Mouse (Mus musculus) limb, embryonic 14.5 days (tissue): Measurements from ENCODE around the gene Ube2g2. TPM values are rescaled to one million over a fixed set of nuclear protein-coding genes. Genes with fewer than 3 reads are reported as not detected.

Source experiments
- ATAC-seq: fragments of 200-750 bp; cut with Nextera tagmentation; 2 replicates; pipeline ENCODE4 v1.8.0; 2017; ENCODE audit warnings: low read depth, moderate number of reproducible peaks, moderate TSS enrichment; ENCODE audit not compliant: low FRiP score
- DNase-seq: peaks from one replicate; pipeline ENCODE4 v3.0.0-alpha.2; 2015; ENCODE audit warnings: low spot score
- H3K27ac ChIP-seq: fragments of 300-500 bp; sonication (generic); replicated peaks from 2 replicates; pipeline ENCODE4 v1.5.1; 2014; ENCODE audit warnings: low read depth, mild to moderate bottlenecking, low read length, moderate library complexity, mixed read lengths
- H3K27me3 ChIP-seq: fragments of 300-500 bp; sonication (generic); 2 replicates; pipeline ENCODE4 v1.6.1; 2014; ENCODE audit warnings: low read length, mixed read lengths; ENCODE audit not compliant: control insufficient read depth, insufficient read depth
- H3K36me3 ChIP-seq: fragments of 300-500 bp; sonication (generic); 2 replicates; pipeline ENCODE4 v1.6.1; 2014; ENCODE audit warnings: mild to moderate bottlenecking, low read length, moderate library complexity, mixed read lengths; ENCODE audit not compliant: control insufficient read depth, insufficient read depth
- H3K4me1 ChIP-seq: fragments of 300-500 bp; sonication (generic); 2 replicates; pipeline ENCODE4 v1.6.1; 2014; ENCODE audit warnings: antibody characterized with exemption, low read length, mixed read lengths; ENCODE audit not compliant: control insufficient read depth, insufficient read depth
- H3K4me2 ChIP-seq: fragments of 300-500 bp; sonication (generic); replicated peaks from 2 replicates; pipeline ENCODE4 v1.6.1; 2014; ENCODE audit warnings: low read depth, mild to moderate bottlenecking, low read length, moderate library complexity; ENCODE audit not compliant: severe bottlenecking
- H3K4me3 ChIP-seq: fragments of 300-500 bp; sonication (generic); replicated peaks from 2 replicates; pipeline ENCODE4 v1.5.1; 2014; ENCODE audit warnings: low read length
- H3K9ac ChIP-seq: fragments of 300-500 bp; sonication (generic); 2 replicates; pipeline ENCODE4 v1.6.1; 2014; ENCODE audit warnings: mild to moderate bottlenecking, low read depth, low read length, moderate library complexity; ENCODE audit not compliant: severe bottlenecking
- H3K9me3 ChIP-seq: fragments of 300-500 bp; sonication (generic); 2 replicates; pipeline ENCODE4 v1.6.1; 2016; ENCODE audit warnings: low read length; ENCODE audit not compliant: control insufficient read depth
- POLR2A ChIP-seq: fragments of 200-500 bp; IDR thresholded peaks from 2 replicates; pipeline ENCODE4 v1.8.0; 2012; ENCODE audit warnings: inconsistent platforms, mild to moderate bottlenecking, moderate library complexity, borderline replicate concordance; ENCODE audit not compliant: insufficient read depth, insufficient read length; ENCODE audit errors: extremely low read depth
- WGBS: fragments of 180-500 bp; shearing (Covaris S2); extraction: QIAGEN DNeasy Blood & Tissue Kit; methylation state at CpG from one replicate; pipeline ENCODE4 v1.1.7; 2014; 5-methylcytosine and 5-hydroxymethylcytosine counted together
- polyA plus RNA-seq, 2 experiments: library from polyadenylated mRNA; depleted of rRNA in 1 of 2; stranded (reverse) in 1 of 2; unstranded in 1 of 2; fragments of >200 nt; fragmentation: Nextera tagmentation in 1 of 2; extraction: Ambion mirVana in 1 of 2; gene quantifications; 2 replicates each; pipeline versions ENCODE4 v1.2.1 to v1.2.3; 2012 to 2014

Ube2g2 gene
- polyA plus RNA-seq, 2 experiments = 55.1 to 58.6 TPM

GRCm38 (mm10) chr10:77615647-77616046 lies 6.4 kb upstream of the Ube2g2 start:
- no peaks in the 10 kb centered on the region for H3K27me3 ChIP-seq
- H3K27ac ChIP-seq = no peak overlapping the region
- DNase-seq = no peak
- no peak for TF ChIP-seq POLR2A
- 93% methylated on average over 8 of the region's 8 CpGs for WGBS
- H3K9ac ChIP-seq = no peak overlapping the region
- ATAC-seq = no peak
- no peak overlapping the region for H3K4me3 ChIP-seq
- H3K36me3 ChIP-seq = peaks cover 75% of the 10 kb centered on the region
- H3K9me3 ChIP-seq = no peaks in the 10 kb centered on the region
- no peak overlapping the region for H3K4me2 ChIP-seq
- no peaks in the 10 kb centered on the region for H3K4me1 ChIP-seq

GRCm38 (mm10) chr10:77616166-77616565 lies 5.9 kb upstream of the Ube2g2 start:
- no peaks in the 10 kb centered on the region for H3K4me1 ChIP-seq
- no peak overlapping the region for H3K4me3 ChIP-seq
- no peak for TF ChIP-seq POLR2A
- H3K9ac ChIP-seq = no peak overlapping the region
- H3K36me3 ChIP-seq = peaks cover 70% of the 10 kb centered on the region
- no peaks in the 10 kb centered on the region for H3K9me3 ChIP-seq
- WGBS = 95% methylated on average over 9 of the region's 9 CpGs
- no peak for DNase-seq
- ATAC-seq = no peak
- H3K4me2 ChIP-seq = no peak overlapping the region
- H3K27ac ChIP-seq = no peak overlapping the region
- no peaks in the 10 kb centered on the region for H3K27me3 ChIP-seq

- Histone ChIP-seq H3K27ac (no peak overlapping the region), H3K9me3 (no peaks in the 10 kb centered on the region), H3K4me2 (no peak overlapping the region), H3K4me1 (no peaks in the 10 kb centered on the region), H3K27me3 (no peaks in the 10 kb centered on the region), H3K4me3 (no peak overlapping the region), H3K9ac (no peak overlapping the region), H3K36me3 (peaks cover 62% of the 10 kb centered on the region)
- no peak for TF ChIP-seq POLR2A
- DNase-seq (no peak), ATAC-seq (no peak)
- 93% methylated on average over 5 of the region's 7 CpGs for WGBS
Measured at GRCm38 (mm10) chr10:77616926-77617325, 5.1 kb upstream of the Ube2g2 start.

- Histone ChIP-seq H3K36me3 (peaks cover 19% of the 10 kb centered on the region), H3K4me1 (peaks cover 12% of the 10 kb centered on the region; the same call in 1 of the 2 replicates), H3K27me3 (no peaks in the 10 kb centered on the region), H3K4me2 (peak overlapping the region; percentile 63), H3K9ac (peak overlapping the region; percentile 95), H3K4me3 (peak overlapping the region; percentile 99), H3K27ac (peak overlapping the region; percentile 86), H3K9me3 (no peaks in the 10 kb centered on the region)
- DNase-seq (no peak), ATAC-seq (no peak)
- 82% methylated on average over 8 of the region's 8 CpGs for WGBS
- TF ChIP-seq POLR2A = no peak
Measured at GRCm38 (mm10) chr10:77621546-77621945, 529 bp upstream of the Ube2g2 start.

- H3K4me2 ChIP-seq = peak overlapping the region; percentile 63
- peaks cover 4% of the 10 kb centered on the region for H3K36me3 ChIP-seq
- peak overlapping the region; percentile 99 for H3K4me3 ChIP-seq
- H3K4me1 ChIP-seq = peaks cover 12% of the 10 kb centered on the region; the same call in 1 of the 2 replicates
- DNase-seq = peak; percentile 63
- no peaks in the 10 kb centered on the region for H3K9me3 ChIP-seq
- H3K27me3 ChIP-seq = no peaks in the 10 kb centered on the region
- peak overlapping the region; percentile 86 for H3K27ac ChIP-seq
- peak overlapping the region; percentile 95 for H3K9ac ChIP-seq
- ATAC-seq = no peak
- TF ChIP-seq POLR2A = no peak
- 5% methylated on average over 8 of the region's 8 CpGs for WGBS
Measured at GRCm38 (mm10) chr10:77623069-77623492, 1.0 kb downstream of the Ube2g2 start.
